Mouse (Mus musculus) olfactory bulb, adult 2 months (tissue): ENCODE data around the gene Smtnl2.

Source experiments
- CTCF ChIP-seq: fragments of 200-500 bp; IDR thresholded peaks from 2 replicates; pipeline ENCODE4 v1.5.1; 2012; ENCODE audit warnings: low read depth, mild to moderate bottlenecking, low read length, moderate library complexity; ENCODE audit not compliant: insufficient read depth
- POLR2A ChIP-seq: fragments of 200-500 bp; IDR thresholded peaks from 2 replicates; pipeline ENCODE4 v1.6.1; 2012; ENCODE audit warnings: mild to moderate bottlenecking, low read depth, low read length, moderate library complexity; ENCODE audit not compliant: insufficient read depth

DNA sequence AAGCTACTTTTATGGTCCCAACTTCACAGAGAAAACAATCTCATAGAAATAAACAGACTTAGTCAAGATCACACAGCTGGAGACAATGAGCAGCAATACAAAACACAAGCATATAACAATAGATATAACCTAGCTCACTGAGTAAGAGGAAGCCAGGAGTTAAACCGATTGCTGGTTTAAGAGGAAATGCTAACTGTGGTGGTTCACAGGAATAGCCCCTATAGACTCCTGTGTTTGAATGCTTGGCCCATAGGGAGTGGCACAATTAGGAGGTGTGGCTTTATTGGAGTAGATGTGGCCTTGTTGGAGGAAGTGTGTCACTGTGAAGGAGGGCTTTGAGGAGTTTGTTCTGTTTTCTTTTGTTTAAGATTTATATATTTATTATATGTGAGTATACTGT, 59.2 kb downstream of the Smtnl2 start:
- TF ChIP-seq POLR2A: no peak
- TF ChIP-seq CTCF: no peak
